Mouse (Mus musculus) MEL-GATA-1-ER (cell line): ENCODE results near the gene Dbx1.

Experiments used
- DNase-seq: peaks from one replicate; pipeline ENCODE4 v3.0.0-alpha.2; 2012; ENCODE audit warnings: low read depth; ENCODE audit errors: extremely low read depth

The Dbx1 gene

DNA sequence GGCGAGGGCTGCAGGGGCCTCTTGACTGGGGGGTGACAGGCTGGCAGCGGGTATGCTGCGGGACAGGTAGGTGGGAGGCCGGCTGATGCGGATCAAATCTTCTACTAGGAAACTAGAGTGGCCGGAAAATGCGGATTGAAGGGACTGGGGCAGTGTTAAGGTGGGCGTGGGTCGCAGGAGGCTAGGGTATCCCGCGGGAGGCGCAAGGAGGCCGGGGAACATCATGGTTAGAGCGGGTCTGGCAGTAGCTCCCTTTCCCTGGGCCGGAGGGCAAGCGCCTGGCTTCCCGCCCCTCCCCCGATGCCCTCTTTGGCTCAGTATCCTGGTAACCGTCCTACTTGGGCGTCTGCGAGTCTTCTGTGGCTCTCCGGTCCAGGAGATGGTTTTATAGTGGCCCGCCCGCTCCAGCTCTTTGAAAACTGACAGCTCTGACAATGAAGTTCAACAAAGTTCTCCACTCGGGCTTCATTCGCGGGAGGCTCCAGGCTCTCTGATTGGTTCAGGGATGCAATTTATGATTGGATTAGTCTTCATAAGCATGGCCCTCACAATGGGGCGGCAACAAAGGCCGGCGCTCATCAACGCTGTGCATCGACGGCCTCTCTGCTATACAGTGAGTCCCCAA, at the start of gene Dbx1:
TSS of gene Dbx1 (minus strand) at position 359 of the 625 bp plus-strand sequence.
- no peak for DNase-seq

- DNase-seq: no peak
These were observed 42.3 kb upstream of the Dbx1 start for GRCm38 (mm10) chr7:49678826-49679377.

DNA sequence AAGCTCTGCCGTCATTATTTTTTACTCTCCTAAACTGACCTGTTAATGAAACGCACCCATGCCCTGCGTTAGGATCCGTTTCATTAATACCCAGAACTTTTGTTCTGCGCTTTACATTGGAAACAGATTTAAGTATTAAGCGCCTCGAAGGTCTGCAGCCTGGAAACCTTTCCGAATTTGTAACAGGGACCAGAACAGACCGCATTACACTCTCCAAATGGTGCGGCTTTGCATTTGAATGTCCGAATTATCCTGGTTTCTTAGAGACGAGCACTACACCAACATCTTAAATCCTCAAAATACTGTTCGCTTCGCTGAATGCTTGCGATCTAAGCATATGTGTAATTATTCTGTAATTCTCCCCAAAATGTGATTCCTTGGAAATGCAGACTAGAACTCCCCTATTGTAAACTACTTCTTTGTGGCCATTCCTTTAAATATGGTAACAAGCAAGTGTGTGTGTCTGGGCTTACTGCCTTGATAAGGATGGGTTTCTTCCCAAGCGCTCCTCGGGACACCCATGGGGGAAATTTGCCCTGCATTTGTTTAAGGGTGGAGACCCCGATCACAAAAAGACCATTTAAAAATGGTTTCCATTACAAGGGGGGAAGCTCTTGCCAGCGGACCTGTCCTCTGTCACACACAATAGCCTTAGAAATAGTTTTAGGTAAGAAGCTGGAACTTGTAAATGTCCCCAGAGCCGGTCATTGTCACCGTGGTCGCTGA, 41.6 kb upstream of the Dbx1 start:
- DNase-seq: no peak

- no peak for DNase-seq
These were observed 40.5 kb upstream of the Dbx1 start for GRCm38 (mm10) chr7:49677166-49677565.

GRCm38 (mm10) chr7:49676627-49677026, 40.0 kb upstream of the Dbx1 start:
- no peak for DNase-seq

DNA sequence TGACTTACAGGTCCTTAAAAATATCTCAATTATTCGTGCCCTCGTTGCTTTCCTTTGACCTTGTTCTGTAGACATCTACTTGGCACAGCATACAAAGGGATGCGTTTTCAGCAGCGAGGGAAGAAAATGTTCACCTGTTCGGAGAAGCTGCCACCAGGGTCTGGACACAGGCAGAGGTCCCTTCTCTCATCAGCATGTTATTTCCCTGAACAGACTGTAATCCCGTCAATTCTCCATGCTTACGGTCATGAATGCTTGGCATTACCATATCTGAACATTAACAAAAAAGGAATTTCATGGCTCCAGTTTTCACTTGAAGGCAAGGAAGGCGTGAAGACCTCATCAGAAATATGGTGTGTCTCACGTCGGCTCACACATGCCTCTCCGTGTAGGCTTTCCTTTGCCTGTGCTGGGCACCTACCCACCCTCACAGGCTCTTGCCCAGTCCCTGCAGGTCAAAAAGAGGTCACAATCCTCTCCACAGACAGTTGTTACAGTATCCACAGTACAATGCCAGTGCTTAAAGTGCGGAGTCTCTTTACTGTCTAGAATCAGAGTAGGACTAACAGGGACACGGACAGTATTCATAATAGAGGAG, 31.7 kb upstream of the Dbx1 start:
- no peak for DNase-seq

DNA sequence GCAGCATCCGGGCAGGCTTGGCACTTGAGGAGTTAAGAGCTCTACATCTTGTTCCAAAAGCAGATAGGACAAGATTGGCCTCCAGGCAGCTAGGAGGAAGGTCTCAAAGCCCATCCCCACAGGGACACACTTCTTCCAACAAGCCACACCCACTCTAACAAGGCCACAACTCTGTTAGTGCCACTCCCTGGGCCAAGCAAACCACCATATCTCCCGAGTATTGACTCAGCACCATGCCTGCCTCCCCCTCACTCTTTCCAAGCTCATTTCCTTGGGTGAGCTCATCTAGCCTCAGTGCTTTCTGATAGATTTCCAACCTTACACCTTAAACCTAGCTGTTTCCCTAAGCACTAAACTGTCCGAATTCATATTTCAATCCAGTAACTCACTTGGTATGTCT, 26.9 kb upstream of the Dbx1 start:
- DNase-seq: no peak

DNA sequence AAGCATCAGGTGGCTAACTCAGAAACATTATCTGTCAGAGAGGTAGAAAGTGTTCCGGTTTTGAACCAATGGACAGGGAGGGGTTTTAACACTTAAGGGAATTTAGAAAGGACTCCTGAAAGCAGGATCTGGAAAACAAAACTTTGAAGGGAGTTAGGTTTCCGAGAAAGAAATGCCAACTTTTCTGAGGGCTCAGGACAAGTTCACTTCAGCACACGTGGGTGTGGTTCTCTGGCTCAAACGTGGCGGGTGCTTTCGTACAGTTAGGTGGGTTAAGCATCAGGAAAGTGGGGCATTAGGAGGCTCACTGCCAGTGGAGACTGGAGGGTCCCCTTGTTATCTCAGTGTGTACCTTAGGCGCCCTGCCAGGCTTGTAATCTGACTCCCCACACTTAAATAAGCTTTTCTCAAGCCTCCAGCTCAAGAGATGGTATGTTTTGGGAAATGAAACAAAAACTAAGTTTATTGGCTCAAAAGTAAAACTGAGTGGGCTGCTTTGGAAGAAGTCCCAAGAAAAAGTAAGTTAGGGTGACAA, 25.9 kb upstream of the Dbx1 start:
- no peak for DNase-seq

DNA sequence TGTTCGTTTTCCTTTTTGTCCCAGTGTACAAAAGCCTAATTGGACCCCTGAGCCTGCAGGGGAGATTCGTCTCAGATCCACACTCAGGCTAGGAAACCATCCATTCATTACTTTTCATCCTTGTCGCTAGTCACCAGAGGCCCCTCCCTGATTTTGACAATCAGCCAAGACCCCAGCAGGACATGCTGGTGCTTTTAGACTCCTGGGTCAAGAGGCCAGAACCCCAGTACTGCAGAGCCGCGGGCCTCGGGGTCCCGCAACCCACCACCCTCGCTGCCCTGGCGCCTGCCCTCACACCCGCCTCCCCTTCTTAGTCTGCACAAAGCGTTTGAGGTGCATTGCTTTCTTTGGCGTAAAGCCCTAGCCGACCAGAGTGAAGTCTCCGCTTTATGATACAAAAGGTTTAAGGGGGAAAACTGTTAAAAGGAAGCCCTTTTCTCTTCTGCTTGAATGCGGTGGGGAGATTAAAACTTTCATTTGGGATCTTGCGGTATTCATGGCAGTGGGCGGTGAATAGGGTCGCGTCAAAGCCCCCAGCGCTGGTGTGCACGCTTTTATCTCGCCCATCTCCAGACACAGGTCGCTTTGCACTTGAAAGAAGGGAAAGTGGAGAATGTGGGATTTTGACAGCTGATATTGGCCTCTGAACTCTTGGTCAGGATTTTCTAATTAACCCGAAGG, 25.3 kb upstream of the Dbx1 start:
- no peak for DNase-seq

- DNase-seq: no peak
These were observed 4.2 kb upstream of the Dbx1 start for GRCm38 (mm10) chr7:49640709-49641305.

DNA sequence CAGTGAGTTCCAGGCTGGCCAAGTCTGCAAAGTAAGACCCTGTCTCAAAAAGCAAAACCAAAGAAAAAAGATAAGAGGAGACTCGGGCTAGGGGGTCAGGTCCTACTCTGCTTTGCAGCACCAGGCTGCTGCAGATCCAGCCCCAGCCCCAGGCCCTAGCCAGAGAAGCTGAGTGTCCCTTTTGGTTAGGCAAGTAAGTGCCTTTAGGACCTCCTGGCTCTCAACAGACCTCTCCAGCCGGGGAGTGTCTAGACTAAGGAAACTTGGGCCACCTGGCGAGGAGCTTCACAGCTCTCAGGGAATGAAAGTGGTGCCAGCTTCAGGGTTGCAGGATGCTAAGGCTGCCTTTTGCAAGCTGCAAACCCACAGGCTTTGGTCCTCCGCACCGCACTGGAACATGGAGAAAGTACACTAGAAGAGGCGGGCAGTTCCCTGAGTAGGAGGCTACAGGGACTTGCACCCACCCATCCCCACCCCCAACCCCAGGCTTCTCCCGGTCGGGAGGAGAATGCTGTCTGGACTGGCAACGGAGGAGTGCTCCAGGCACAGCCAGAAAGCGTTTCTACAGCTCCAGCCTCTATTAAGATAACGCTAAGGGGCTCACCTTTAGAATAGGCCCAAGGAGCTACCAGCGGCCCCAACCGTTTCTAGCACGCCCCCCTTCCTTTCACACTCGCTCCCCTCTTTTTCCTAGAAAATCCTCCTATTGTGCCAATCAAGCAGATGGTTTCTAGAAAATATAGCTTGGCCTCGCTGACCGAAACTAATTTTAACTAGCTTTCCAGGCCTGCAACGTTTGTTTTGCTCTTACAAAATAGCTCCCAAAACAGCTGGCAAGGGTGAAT, 3.4 kb upstream of the Dbx1 start:
- no peak for DNase-seq

- no peak for DNase-seq
These were observed 2.5 kb upstream of the Dbx1 start for GRCm38 (mm10) chr7:49638941-49639776.

DNA sequence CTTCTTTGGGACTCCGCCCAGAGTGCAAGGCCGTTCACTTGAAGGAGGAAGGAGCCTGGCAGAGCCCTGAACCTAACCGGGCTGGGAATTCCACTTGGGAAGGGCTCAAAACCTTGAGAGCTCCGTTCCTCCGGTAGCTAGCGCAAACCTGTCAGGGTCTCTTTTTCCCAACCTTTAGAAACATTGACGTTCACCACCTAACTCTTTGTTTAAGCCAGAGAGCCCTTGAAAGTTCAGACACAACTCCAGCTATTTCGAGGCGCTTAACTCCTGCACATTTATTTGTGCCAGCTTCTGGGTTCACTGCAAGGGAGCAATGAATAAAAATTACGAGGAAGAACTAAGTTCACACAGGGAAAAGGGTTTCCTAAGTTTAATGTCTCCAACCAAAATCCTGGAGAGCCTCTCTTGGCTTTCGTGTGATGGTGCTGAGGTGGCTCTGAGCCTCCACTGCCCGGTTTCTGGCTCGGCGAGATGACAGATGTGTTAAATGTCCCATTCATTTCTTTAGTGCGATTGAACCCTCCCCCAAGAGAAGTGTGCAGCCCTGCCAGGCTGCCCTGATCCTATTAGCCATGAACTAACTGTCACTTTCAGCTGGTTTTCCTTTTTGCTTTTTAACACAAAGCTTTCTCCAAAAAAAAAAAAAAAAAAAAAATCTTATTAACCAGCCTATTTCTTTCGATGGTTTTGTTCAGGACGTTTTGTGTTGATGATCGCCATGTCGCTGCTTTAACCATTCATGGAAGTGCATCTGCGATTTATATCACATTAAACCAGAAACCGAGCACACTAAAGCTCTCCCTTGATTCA, 1.4 kb upstream of the Dbx1 start:
- no peak for DNase-seq

GRCm38 (mm10) chr7:49637281-49637680, 632 bp upstream of the Dbx1 start:
- DNase-seq: no peak

DNA sequence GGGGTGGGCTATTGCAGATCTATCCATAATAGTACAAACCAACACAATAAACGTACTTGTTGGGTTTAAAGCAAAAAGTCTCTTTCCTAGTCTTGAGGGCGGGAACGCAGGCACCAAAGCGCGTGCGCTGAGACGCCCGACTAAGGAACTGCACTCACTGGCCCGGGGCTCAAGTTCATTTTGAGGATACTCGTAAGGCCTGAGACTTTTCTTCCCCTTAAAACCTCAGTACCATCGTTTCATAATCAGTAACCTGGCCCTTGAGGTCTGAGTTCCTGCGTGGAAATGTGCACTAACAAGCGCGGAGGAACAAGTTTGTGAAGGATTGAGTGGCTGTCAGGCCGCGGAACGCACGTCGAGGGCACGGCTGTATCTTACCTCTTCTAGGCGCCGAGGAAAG, 678 bp downstream of the Dbx1 start:
- no peak for DNase-seq

DNA sequence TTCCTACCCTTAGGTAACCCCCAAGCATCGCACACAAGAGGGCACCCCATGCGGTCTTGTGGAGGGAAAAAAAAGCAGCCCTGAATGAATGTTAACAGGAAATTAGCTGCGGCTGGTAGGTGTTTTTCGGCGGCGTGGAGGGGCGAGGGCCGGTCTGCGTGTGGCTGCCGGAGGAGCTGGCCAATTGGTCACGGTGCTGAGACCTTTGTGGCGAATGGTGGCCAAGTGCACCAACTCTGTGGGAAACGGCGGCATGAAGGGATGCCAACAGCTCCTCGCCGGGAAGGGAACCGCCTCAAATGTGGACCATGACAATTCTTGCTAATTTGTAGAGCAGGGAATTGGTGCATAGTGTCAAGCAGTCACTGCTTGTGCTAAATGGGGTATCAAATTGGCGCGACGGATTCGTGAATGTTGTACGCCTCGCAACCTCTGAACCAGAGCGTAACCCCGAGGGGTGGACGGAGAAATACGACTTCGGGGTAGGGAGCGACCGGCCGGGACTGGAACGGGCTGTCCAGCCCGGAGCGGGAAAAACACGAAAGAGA, 1.5 kb downstream of the Dbx1 start:
- DNase-seq: no peak

DNA sequence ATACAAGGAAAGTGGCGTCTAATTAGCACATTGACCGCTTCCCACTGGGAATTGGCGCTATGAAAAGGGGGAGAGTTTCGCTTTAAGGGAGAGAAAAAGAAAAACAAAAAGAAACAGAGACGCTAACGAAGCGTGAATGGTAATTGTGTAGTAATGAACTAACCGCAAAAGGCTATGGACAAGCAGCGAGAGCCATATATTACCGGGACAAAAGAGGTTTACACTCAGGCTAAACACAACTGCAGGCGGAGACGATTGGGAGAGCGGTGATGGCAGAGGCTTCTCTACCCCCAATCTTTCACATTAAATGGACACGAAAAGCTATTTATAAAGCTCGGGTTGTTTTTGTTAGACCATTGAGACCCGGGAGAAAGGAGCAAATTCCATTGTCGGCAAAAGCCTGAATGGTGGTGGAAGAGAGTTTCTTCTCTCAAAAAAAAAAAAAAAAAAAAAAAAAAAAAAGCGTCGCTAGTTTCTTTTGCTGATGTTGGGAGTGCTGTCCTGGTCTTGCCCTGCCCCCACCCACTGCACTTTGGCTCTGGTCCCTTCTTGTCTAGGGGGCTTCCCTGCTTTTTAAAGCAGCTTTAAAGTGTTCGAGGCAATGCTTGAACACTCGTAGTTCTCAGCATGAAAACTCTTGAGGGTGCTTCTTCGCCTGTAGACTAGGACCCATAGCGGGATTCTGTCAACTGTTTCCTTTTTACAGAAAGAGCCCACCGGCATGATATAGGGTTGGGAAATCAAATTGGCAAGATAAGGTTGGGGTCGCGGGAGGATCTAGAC, 2.2 kb downstream of the Dbx1 start:
- no peak for DNase-seq
